9 mouse cellular contexts compared by ENCODE assay signal in genomic region chr9:58159855-58160254, GRCm38 (mm10). TPM values are rescaled to one million over a fixed set of nuclear protein-coding genes. Genes with fewer than 3 reads are reported as not detected.
DNase-seq lines count a peak whose midpoint lies in the region; ATAC-seq lines count a peak whose summit lies in the region.
"Had no signal": no experiment of that assay in that cellular context is flagged by ENCODE, and none has a peak within 500 bp of the region (broad histone marks: within the 10 kb centered on the region; RNA-seq: fewer than 3 reads in every experiment).

No protein-coding gene starts in this region.

- H3K9me3 ChIP-seq in neural tube, embryonic 15.5 days (replicated peaks) = no peaks in the 10 kb centered on the region
- no peaks in the 10 kb centered on the region for H3K9me3 ChIP-seq in stomach, embryonic 15.5 days

- no peak for ATAC-seq in neural tube, embryonic 15.5 days (ENCODE audit: low FRiP score)
- no peak for ATAC-seq in stomach, embryonic 15.5 days (ENCODE audit: insufficient read depth, low FRiP score, low read depth)
- no peak for ATAC-seq in megakaryocyte-erythroid progenitor cell, adult 5-6 weeks (replicated peaks; ENCODE audit: low FRiP score, low TSS enrichment, poor library complexity, severe bottlenecking)
- no peak for ATAC-seq in monocyte, adult 5-6 weeks (replicated peaks; ENCODE audit: insufficient number of reproducible peaks, low FRiP score, low TSS enrichment, poor library complexity, severe bottlenecking)

- H3K4me2 ChIP-seq in neural tube, embryonic 15.5 days = no peak overlapping the region
- H3K4me2 ChIP-seq in stomach, embryonic 15.5 days = peak overlapping the region; percentile 66

- DNase-seq in heart, adult 11 months = peak; percentile 96
- DNase-seq in heart, adult 8-10 months (ENCODE audit: low spot score) = no peak
- DNase-seq in neural tube, embryonic 10.5 days (ENCODE audit: extremely low spot score, low spot score) = peak; percentile 15
- peak; percentile 63 for DNase-seq in heart, postnatal 4 days
- DNase-seq: adrenal gland, postnatal 14 days had no signal

- H3K27ac ChIP-seq in neural tube, embryonic 15.5 days (replicated peaks) = no peak overlapping the region; the same call in 1 of the 2 replicates
- H3K27ac ChIP-seq in stomach, embryonic 15.5 days = peak overlapping the region; percentile 98

- peaks cover 7% of the 10 kb centered on the region for H3K4me1 ChIP-seq in neural tube, embryonic 15.5 days
- H3K4me1 ChIP-seq in stomach, embryonic 15.5 days = peaks cover 48% of the 10 kb centered on the region

- H3K27me3 ChIP-seq in neural tube, embryonic 15.5 days (replicated peaks) = no peaks in the 10 kb centered on the region
- no peaks in the 10 kb centered on the region for H3K27me3 ChIP-seq in stomach, embryonic 15.5 days (replicated peaks)

- H3K36me3 ChIP-seq in neural tube, embryonic 15.5 days = no peaks in the 10 kb centered on the region
- no peaks in the 10 kb centered on the region for H3K36me3 ChIP-seq in stomach, embryonic 15.5 days

- WGBS in neural tube, embryonic 15.5 days = 73% methylated on average over 4 of the region's 4 CpGs
- WGBS in stomach, embryonic 15.5 days = 34% methylated on average over 4 of the region's 4 CpGs

- no peak overlapping the region for H3K9ac ChIP-seq in neural tube, embryonic 15.5 days (replicated peaks)
- no peak overlapping the region for H3K9ac ChIP-seq in stomach, embryonic 15.5 days

- H3K4me3 ChIP-seq in neural tube, embryonic 15.5 days (replicated peaks) = no peak overlapping the region
- no peak overlapping the region for H3K4me3 ChIP-seq in stomach, embryonic 15.5 days (replicated peaks)

RNA-seq across cellular contexts. Expression of gene Ccdc33, which starts 41.2 kb away (rescaled TPM):
- total RNA-seq in heart, adult 8-10 months (2022) = under 1 TPM in 3 of 4 experiments, not detected in 1; 0.26 to 0.44 (median 0.30) TPM
- polyA plus RNA-seq in neural tube, embryonic 15.5 days (2015; fragmentation: Nextera tagmentation; extraction: Ambion mirVana) = 0.13 and 0.15 TPM in 2 replicates
- not detected for total RNA-seq in heart, postnatal 4 days (2021)
- polyA plus RNA-seq in stomach, embryonic 15.5 days (2015; fragmentation: Nextera tagmentation; extraction: Ambion mirVana) = 0.18 and 0.19 TPM in 2 replicates
- total RNA-seq in megakaryocyte-erythroid progenitor cell, adult 5-6 weeks (2014; fragmentation: Nextera tagmentation) = not detected in 2 replicates
- not detected in 2 replicates for total RNA-seq in megakaryocyte-erythroid progenitor cell, adult 5-6 weeks (2017)
- total RNA-seq in monocyte, adult 5-6 weeks (2017) = not detected in 3 replicates
- total RNA-seq: adrenal gland, postnatal 14 days had no signal

RNA-seq across cellular contexts. Expression of gene Islr, which starts 44.3 kb away (rescaled TPM):
- 10 to 100 TPM; 18.0 to 21.1 (median 19.4) TPM for total RNA-seq in heart, adult 8-10 months (2022)
- polyA plus RNA-seq in neural tube, embryonic 15.5 days (2015; fragmentation: Nextera tagmentation; extraction: Ambion mirVana) = 52.3 and 54.2 TPM in 2 replicates
- 10 to 100 TPM; 25.4 to 31.0 TPM for total RNA-seq in heart, postnatal 4 days (2021)
- polyA plus RNA-seq in stomach, embryonic 15.5 days (2015; fragmentation: Nextera tagmentation; extraction: Ambion mirVana) = 105 and 114 TPM in 2 replicates
- not detected in 2 replicates for total RNA-seq in megakaryocyte-erythroid progenitor cell, adult 5-6 weeks (2014; fragmentation: Nextera tagmentation)
- 0.27 TPM in 1 of 2 replicates, not detected in the other for total RNA-seq in megakaryocyte-erythroid progenitor cell, adult 5-6 weeks (2017)
- total RNA-seq in monocyte, adult 5-6 weeks (2017) = not detected in 3 replicates

RNA-seq across cellular contexts. Expression of gene Islr2, which starts 44.3 kb away (rescaled TPM):
- total RNA-seq in heart, adult 8-10 months (2022) = 1 to 10 TPM in 1 of 4 experiments, under 1 TPM in 3; 0.53 to 2.5 (median 0.73) TPM
- polyA plus RNA-seq in neural tube, embryonic 15.5 days (2015; fragmentation: Nextera tagmentation; extraction: Ambion mirVana) = 8.5 and 11.5 TPM in 2 replicates
- under 1 TPM; 0.83 to 0.86 TPM for total RNA-seq in heart, postnatal 4 days (2021)
- 1.5 and 1.7 TPM in 2 replicates for polyA plus RNA-seq in stomach, embryonic 15.5 days (2015; fragmentation: Nextera tagmentation; extraction: Ambion mirVana)
- total RNA-seq in megakaryocyte-erythroid progenitor cell, adult 5-6 weeks (2014; fragmentation: Nextera tagmentation) = 0.07 TPM in 1 of 2 replicates, not detected in the other
- not detected in 2 replicates for total RNA-seq in megakaryocyte-erythroid progenitor cell, adult 5-6 weeks (2017)
- 0.10 to 0.11 TPM in 2 of 3 replicates, not detected in the other for total RNA-seq in monocyte, adult 5-6 weeks (2017)

Comparison
In these comparisons a context has a peak if more than half of its experiments do, and no peak if none do; other contexts are left out.
1. RNA of gene Islr, which starts 44.3 kb away (total RNA-seq): 25.4 to 31.0 TPM in heart, postnatal 4 days and 18.0 to 21.1 TPM in heart, adult 8-10 months; 0.27 TPM in megakaryocyte-erythroid progenitor cell, adult 5-6 weeks and not detected in monocyte, adult 5-6 weeks; every median in the first group is over 10 times any median in the second.